Mouse (Mus musculus) midbrain, embryonic 10.5 days (tissue): ENCODE data around the gene Nf2. TPM values are rescaled to one million over a fixed set of nuclear protein-coding genes. Genes with fewer than 3 reads are reported as not detected.
"Not testable (repeated sequence)": the region's sequence is repeated elsewhere in the genome, so short reads cannot be mapped to it uniquely, and the experiment has no call there.

Source experiments
- DNase-seq: peaks from one replicate; pipeline ENCODE4 v3.0.0-alpha.2; 2017; ENCODE audit warnings: low spot score
- H3K27ac ChIP-seq: fragments of 300-500 bp; sonication (generic); replicated peaks from 2 replicates; pipeline ENCODE4 v1.5.1; 2016; ENCODE audit warnings: mild to moderate bottlenecking
- H3K27me3 ChIP-seq: fragments of 300-500 bp; sonication (generic); 2 replicates; pipeline ENCODE4 v1.6.1; 2016; ENCODE audit warnings: low read depth, mild to moderate bottlenecking; ENCODE audit not compliant: poor library complexity, severe bottlenecking
- H3K36me3 ChIP-seq: fragments of 300-500 bp; sonication (generic); 2 replicates; pipeline ENCODE4 v1.6.1; 2016; ENCODE audit warnings: mild to moderate bottlenecking, moderate library complexity
- H3K4me1 ChIP-seq: fragments of 300-500 bp; sonication (generic); 2 replicates; pipeline ENCODE4 v1.6.1; 2016
- H3K4me3 ChIP-seq: fragments of 300-500 bp; sonication (generic); 2 replicates; pipeline ENCODE4 v1.5.1; 2016; ENCODE audit warnings: mild to moderate bottlenecking, moderate library complexity
- H3K9me3 ChIP-seq: fragments of 300-500 bp; sonication (generic); replicated peaks from 2 replicates; pipeline ENCODE4 v1.6.1; 2016; ENCODE audit warnings: mild to moderate bottlenecking
- WGBS: fragments of 180-500 bp; shearing (Covaris S2); methylation state at CpG from one replicate; pipeline ENCODE4 v1.1.7; 2016; 5-methylcytosine and 5-hydroxymethylcytosine counted together
- polyA plus RNA-seq: library from polyadenylated mRNA; unstranded; fragments of >200 nt; fragmentation: Nextera tagmentation; extraction: Ambion mirVana; gene quantifications from 2 replicates; pipeline ENCODE4 v1.2.1, GENCODE M21; 2016

The Nf2 gene
- polyA plus RNA-seq, 1 experiment from 2014 or later: 55.5 TPM

DNA sequence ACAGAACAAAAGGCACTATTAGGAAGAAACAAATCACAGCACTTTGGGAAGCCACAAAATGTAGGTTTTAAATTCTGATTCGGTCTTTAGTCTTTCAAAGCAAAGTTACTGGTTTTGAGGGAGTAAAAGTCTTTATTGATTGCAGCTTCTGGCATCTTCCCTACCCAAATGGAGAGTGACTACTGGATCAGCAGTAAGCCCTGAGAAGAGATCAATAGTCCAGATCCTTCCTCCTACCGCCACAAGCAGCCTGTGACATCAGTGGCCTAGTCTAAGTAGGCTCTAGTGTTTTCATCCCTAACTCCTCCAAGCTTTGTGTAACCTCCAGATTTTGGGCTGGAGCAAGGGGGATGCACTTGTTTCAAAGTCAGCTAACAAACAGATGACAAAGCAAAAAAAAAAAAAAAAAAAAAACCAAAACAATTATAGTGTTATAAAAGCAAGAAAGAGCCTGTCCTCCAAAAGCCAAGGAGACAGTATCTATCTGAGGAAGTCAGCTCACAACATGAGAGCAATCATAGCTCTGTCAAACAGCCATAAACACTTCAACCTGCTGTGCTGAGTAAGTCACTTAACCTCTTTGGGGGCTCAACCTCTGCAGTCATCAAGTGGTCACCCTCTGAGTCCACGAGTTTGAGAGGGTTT is 15.9 kb downstream of the Nf2 start:
- WGBS: 87% methylated on average over 3 of the region's 3 CpGs
- Histone ChIP-seq H3K36me3 (0 out of 2 replicates have a peak, but pooled peaks cover 3% of the 10 kb centered on the region), H3K4me3 (no peak overlapping the region), H3K27me3 (no peaks in the 10 kb centered on the region), H3K27ac (no peak overlapping the region), H3K4me1 (no peaks in the 10 kb centered on the region), H3K9me3 (no peaks in the 10 kb centered on the region)
- no peak for DNase-seq

DNA sequence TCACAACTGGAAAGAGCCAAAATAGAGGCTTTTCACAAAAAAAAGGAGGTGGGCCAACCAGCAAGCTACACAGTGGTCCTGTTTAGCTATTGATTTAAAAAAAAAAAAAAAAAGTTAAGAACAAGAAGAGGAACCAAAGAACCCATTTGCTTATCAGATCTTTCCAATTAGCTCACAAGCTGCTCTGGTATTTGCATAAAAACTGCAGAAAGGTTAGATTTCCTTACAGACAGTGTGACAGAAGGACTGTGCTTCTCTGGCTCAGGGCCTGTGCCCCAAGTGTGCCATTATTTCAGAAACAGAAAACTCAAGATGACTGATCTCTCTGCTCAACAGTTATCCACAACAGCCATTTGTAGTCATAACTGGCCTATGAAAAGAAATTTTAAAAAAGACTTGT is 18.3 kb downstream of the Nf2 start:
- Histone ChIP-seq H3K9me3 (no peaks in the 10 kb centered on the region), H3K27ac (no peak overlapping the region), H3K4me1 (no peaks in the 10 kb centered on the region), H3K4me3 (no peak overlapping the region), H3K27me3 (no peaks in the 10 kb centered on the region), H3K36me3 (0 out of 2 replicates have a peak, but pooled peaks cover 3% of the 10 kb centered on the region)
- no peak for DNase-seq

DNA sequence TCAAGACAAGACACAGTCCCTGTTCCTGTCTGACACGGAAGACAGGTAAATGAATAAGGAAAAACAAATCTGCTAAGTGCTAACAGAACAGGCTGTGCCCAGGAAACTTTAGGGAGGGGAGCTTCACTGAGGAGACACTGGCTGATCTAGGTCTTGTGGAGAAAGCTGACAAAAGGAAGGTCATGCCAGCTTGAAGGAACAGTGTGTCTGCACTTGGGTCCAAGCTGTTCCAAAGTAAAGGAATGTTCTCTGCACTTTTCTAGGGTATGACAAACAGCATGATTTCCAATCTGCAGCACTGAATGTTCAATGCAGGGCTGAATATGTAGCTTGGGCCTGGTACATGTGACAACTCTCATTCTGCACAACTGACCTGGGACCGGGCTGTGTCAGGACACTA is 21.4 kb downstream of the Nf2 start:
- H3K36me3 ChIP-seq: 0 out of 2 replicates have a peak, but pooled peaks cover 3% of the 10 kb centered on the region
- H3K4me3 ChIP-seq: no peak overlapping the region
- no peaks in the 10 kb centered on the region for H3K4me1 ChIP-seq
- H3K27me3 ChIP-seq: no peaks in the 10 kb centered on the region
- WGBS: 89% methylated on average over 2 of the region's 2 CpGs
- no peak for DNase-seq
- H3K27ac ChIP-seq: no peak overlapping the region
- H3K9me3 ChIP-seq: no peaks in the 10 kb centered on the region

DNA sequence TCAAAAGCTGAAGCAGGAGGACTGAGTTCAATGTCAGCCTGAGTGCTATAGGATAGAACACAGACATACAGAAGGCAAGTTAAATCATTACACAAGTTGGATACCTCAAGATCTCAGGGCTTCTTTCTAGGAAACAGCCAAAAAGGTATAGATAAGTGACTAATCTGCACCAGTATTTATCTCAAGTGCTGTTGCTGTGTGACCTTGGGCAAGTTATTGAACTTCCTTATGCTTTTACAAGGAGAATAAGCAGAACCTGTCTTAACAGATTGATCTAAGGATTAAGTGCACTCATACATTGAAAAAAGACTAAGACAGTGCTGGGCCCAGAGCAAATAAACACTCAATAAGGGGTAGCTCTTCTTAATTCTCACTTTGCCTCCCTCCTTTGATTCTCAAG is 22.0 kb downstream of the Nf2 start:
- no peaks in the 10 kb centered on the region for H3K9me3 ChIP-seq
- 0 out of 2 replicates have a peak, but pooled peaks cover 3% of the 10 kb centered on the region for H3K36me3 ChIP-seq
- H3K4me3 ChIP-seq: no peak overlapping the region
- DNase-seq: no peak
- no peak overlapping the region for H3K27ac ChIP-seq
- H3K4me1 ChIP-seq: no peaks in the 10 kb centered on the region
- H3K27me3 ChIP-seq: no peaks in the 10 kb centered on the region

DNA sequence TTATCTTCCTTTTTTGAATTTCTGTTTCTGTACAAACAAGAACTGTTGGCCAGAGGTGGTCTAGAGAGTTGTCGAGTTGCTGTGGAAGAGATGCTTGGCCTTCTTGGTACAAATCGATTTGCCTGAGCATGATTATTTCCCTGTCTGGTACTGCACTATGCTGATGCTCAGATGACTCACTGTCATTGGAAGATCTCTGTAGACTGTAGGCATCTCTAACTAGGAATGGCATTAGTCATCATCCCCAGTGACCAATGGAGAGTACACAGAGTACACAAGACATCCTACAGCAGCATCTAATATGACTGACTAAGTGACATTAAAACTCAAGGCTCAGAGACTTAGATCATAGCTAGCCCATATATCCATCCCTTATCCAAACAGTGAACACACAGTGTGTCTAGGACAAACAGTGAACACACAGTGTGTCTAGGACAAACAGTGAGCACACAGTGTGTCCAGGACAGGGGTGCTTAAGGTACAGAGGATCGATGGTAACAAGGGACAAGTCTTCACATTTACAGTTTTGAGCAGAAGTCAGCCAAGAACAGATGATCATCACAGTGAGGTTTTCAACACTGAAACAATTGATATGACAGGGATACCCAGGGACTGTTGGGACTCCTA is 23.1 kb downstream of the Nf2 start:
- no peak for DNase-seq
- H3K4me3 ChIP-seq: no peak overlapping the region
- WGBS: 90% methylated on average over 3 of the region's 3 CpGs
- H3K27ac ChIP-seq: no peak overlapping the region
- H3K9me3 ChIP-seq: no peaks in the 10 kb centered on the region
- peaks cover 7% of the 10 kb centered on the region for H3K4me1 ChIP-seq
- 0 out of 2 replicates have a peak, but pooled peaks cover 3% of the 10 kb centered on the region for H3K36me3 ChIP-seq
- no peaks in the 10 kb centered on the region for H3K27me3 ChIP-seq

DNA sequence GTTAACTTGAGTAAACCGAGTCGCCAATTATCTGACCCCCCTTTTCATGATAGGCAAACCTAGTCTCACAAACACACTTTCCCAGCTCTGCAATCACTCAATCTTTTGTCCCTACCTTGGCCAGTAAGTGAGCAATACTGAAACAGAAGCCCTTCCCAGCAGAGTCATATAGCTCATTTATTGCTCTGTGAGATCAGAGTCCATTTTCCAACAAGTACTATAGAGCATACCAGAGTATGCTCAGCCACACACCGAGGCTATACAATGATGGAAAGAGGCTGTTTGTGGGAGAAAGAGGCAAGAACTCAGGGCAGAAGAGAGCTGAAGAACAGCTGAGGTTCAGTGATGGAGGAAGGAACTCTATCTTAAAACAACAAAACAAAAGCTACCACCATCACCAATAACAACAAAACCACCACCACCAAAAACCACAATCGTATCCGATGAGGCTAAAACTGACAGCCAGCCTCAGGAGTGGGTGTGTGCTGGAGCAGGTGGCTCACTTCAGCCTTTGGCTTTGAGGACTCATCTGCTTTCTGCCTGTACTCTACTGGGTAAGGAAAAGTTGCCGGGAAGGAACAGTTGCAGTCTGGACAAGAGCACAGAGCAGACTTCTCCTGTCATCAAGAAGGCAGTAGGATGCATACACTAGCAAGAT is 25.6 kb downstream of the Nf2 start:
- Histone ChIP-seq H3K27me3 (no peaks in the 10 kb centered on the region), H3K36me3 (0 out of 2 replicates have a peak, but pooled peaks cover 2% of the 10 kb centered on the region), H3K9me3 (no peaks in the 10 kb centered on the region), H3K4me3 (no peak overlapping the region), H3K4me1 (peaks cover 7% of the 10 kb centered on the region), H3K27ac (no peak overlapping the region)
- 93% methylated on average over 6 of the region's 6 CpGs for WGBS
- DNase-seq: no peak

DNA sequence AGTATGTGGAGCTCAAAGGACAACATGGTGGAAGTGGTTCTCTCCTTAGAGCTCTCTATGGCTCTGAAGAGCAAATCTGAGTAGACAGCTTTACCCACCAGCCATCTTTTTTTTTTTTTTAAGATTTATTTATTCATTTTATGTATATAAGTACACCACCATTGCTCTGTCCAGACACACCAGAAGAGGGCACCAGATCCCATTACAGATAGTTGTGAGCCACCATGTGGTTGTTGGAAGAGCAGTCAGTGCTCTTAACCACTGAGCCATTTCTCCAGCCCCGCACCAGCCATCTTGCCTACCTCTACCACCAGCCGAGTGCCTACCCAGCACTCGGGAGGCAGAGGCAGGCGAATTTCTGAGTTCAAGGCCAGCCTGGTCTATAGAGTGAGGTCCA is 26.9 kb downstream of the Nf2 start:
- H3K36me3 ChIP-seq, H3K27me3 ChIP-seq, H3K4me3 ChIP-seq, H3K27ac ChIP-seq, DNase-seq, H3K4me1 ChIP-seq, H3K9me3 ChIP-seq: not testable (repeated sequence)
- 88% methylated on average over 4 of the region's 4 CpGs for WGBS

DNA sequence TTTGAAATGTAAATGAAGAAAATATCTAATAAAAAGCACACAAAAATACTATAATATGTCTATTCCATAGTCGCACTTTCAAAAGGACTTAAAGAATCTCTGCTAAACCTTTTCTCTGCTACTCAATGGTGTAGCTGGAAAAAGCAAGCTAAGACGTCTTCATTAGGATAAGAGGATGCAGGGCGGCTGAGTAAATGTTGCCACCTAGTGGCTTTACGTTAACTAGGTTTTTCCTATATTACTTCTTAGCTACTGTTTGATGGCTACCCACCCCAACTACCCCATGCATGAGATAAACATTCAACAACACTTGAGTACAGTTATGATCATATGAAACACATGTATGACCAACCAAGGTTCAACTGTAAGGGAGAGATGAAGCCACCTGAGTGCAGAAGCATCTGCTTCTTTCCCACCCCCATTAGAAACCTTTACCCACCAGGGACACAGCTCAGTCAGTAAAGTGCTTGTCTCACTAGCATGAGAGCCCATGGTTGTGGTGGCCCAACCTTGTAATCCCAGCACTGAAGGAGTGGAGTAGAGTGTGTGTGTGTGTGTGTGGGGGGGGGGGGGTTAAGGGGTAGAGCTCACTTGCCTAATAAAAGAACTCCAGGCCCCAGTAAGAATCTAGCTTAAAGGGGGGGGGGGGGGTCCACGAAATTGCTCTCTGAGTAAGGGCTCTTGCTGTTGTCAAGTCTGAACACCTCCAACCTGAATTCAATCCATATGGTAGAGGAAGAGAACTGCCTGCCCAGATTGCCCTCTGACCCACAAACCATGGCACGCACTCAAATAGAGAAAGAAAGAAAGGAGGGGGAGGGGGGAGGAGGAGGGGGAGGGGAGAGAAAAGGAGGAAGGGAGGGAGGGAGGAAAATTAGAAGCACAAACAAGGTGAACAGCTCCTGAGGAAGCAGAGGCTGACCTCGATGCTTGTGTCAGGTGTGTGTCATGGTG is 27.6 kb downstream of the Nf2 start:
- WGBS: 47% methylated on average over 7 of the region's 7 CpGs
- no peak overlapping the region for H3K27ac ChIP-seq

DNA sequence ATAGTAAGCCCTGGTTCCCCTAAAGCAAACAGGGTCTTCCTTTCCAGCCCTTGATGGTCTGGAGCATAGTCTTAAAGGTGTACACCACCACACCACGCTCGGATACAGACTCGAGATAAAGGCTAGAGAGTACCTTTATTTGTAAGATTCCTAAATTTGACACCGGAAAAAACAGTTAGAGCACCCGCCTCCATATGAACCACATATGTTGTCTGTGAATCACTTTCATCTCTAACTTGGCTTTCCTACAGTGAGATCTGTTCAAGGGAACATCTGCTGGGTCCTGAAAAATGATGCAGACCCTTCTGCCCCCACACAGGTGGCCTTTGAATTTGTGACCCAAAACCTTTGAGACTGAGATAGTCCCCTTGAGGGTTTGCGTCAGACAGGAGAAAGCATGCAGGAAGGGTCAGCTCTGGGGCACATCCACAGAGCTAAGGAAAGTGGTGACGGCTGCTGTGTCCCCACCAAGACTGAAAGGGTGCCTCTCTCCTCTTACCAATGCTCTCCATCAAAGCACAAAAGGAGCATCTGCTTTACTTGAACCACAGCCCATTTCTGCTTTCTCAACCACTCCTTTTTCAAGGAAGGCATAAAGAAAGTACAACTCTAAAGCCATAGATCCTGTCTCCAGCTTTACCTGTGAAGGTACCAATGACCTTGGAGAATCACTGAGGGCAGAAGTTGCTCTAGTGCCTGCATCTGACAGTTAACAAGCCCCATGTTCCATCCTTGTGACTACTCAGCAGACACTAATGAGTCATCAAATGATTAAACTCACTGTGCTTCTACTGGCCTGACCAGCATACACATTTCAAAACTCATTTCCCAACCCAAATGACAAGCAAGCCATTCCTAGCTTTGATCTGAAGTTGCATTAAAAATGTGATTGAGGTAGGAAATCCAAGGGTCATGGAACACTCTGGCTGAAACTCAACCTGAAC is 34.6 kb downstream of the Nf2 start:
- WGBS: 88% methylated on average over 7 of the region's 7 CpGs
- Histone ChIP-seq H3K36me3 (peaks cover 36% of the 10 kb centered on the region), H3K27me3 (no peaks in the 10 kb centered on the region), H3K4me3 (no peak overlapping the region), H3K4me1 (no peaks in the 10 kb centered on the region), H3K27ac (no peak overlapping the region), H3K9me3 (no peaks in the 10 kb centered on the region)
- DNase-seq: no peak

More for the DNA sequence above, 27.6 kb downstream of the Nf2 start:
- no peak for DNase-seq
- peaks cover 9% of the 10 kb centered on the region for H3K36me3 ChIP-seq
- H3K4me3 ChIP-seq: no peak overlapping the region
- no peaks in the 10 kb centered on the region for H3K9me3 ChIP-seq
- H3K4me1 ChIP-seq: peaks cover 7% of the 10 kb centered on the region
- no peaks in the 10 kb centered on the region for H3K27me3 ChIP-seq

DNA sequence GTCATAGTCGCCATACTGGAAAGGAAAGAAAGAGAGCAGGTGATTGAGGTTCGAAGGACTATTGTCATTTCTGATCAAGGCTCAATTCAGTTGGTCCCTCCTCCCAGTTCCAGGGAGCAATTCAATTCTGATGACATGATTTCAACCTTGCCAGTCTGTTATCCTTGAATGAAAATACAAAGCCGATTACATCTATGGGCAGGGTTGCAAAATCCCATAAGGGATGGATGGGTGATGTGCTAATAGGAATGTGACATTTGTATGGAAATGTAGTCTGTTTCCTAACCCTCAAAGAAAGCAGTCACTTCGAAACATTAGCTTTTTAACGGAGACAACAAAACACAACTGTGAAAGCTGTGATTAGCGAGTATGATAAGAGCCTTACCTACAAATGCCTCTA is 41.0 kb downstream of the Nf2 start:
- peaks cover 37% of the 10 kb centered on the region for H3K36me3 ChIP-seq
- WGBS: 89% methylated on average over 6 of the region's 6 CpGs

DNA sequence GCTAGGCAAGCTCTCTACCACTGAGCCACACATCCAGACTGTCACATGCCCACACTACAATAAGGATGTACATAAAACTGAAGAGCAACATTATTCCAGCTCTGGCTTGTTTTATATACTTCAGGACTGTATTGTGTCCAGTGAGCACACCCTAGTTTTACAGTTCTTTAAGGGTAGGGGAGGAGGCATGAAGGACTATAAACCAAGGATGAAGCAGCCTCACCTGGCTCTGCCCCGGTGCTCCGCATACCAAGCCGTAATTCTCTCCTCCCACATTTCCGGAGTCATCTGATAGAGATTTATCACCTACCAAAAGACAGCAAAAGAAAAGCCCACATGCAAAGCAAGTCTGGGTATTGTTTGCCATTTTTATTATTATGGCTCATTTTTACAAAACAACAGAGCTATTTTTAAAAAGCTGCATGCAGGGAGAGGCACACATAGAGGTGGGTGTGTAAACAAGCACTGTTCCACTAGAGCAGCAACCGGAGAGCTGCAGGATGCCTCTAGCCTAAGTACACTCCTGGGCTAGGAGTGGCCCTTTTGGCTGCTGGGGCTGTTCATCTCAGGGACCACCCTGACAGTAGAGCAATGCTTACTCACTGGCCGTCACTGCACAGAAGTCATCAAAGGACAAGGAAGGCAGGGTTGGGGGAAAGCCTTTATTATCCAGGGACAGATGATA is 43.2 kb downstream of the Nf2 start:
- Histone ChIP-seq H3K27ac (no peak overlapping the region), H3K9me3 (no peaks in the 10 kb centered on the region), H3K27me3 (no peaks in the 10 kb centered on the region), H3K4me3 (no peak overlapping the region), H3K4me1 (no peaks in the 10 kb centered on the region), H3K36me3 (peaks cover 50% of the 10 kb centered on the region)
- no peak for DNase-seq
- 90% methylated on average over 6 of the region's 6 CpGs for WGBS

More for the DNA sequence above, 41.0 kb downstream of the Nf2 start:
- Histone ChIP-seq H3K4me3 (no peak overlapping the region), H3K27ac (no peak overlapping the region), H3K9me3 (no peaks in the 10 kb centered on the region), H3K4me1 (no peaks in the 10 kb centered on the region), H3K27me3 (no peaks in the 10 kb centered on the region)
- DNase-seq: no peak
